Mouse (Mus musculus) embryonic fibroblast, embryonic 13.5 days (primary cell): ENCODE results near the gene 9530053A07Rik.

Experiments used
- CTCF ChIP-seq: IDR thresholded peaks from 2 replicates; pipeline ENCODE4 v1.5.1; 2011; ENCODE audit warnings: mild to moderate bottlenecking, control low read depth, low read length, moderate library complexity, borderline replicate concordance; ENCODE audit not compliant: insufficient read depth
- POLR2A ChIP-seq: IDR thresholded peaks from 2 replicates; pipeline ENCODE4 v1.6.1; 2011; ENCODE audit warnings: low read depth, mild to moderate bottlenecking, control low read depth, low read length, moderate library complexity

- peak; percentile 86 for TF ChIP-seq POLR2A
- no peak for TF ChIP-seq CTCF
Observed at GRCm38 (mm10) chr7:28169489-28170422, 40.5 kb downstream of the 9530053A07Rik start, which contains the start of gene Fbl.
